Mouse (Mus musculus) olfactory bulb, adult 2 months (tissue): ENCODE results near the gene Ppp1r14b.

Experiments used
- CTCF ChIP-seq: fragments of 200-500 bp; IDR thresholded peaks from 2 replicates; pipeline ENCODE4 v1.5.1; 2012; ENCODE audit warnings: low read depth, mild to moderate bottlenecking, low read length, moderate library complexity; ENCODE audit not compliant: insufficient read depth
- POLR2A ChIP-seq: fragments of 200-500 bp; IDR thresholded peaks from 2 replicates; pipeline ENCODE4 v1.6.1; 2012; ENCODE audit warnings: mild to moderate bottlenecking, low read depth, low read length, moderate library complexity; ENCODE audit not compliant: insufficient read depth

GRCm38 (mm10) chr19:6940396-6941351 lies 34.1 kb upstream of the Ppp1r14b start:
- no peak for TF ChIP-seq POLR2A
- TF ChIP-seq CTCF = no peak
